Mouse (Mus musculus) heart, embryonic 15.5 days (tissue): Measurements from ENCODE around the gene Timm23. TPM values are rescaled to one million over a fixed set of nuclear protein-coding genes. Genes with fewer than 3 reads are reported as not detected.

Source experiments
- ATAC-seq: fragments of 200-750 bp; cut with Nextera tagmentation; replicated peaks from 2 replicates; pipeline ENCODE4 v1.8.0; 2017; ENCODE audit warnings: low read depth, moderate TSS enrichment; ENCODE audit not compliant: insufficient number of reproducible peaks, insufficient read depth, low FRiP score
- H3K27ac ChIP-seq: fragments of 300-500 bp; sonication (generic); 2 replicates; pipeline ENCODE4 v1.5.1; 2015; ENCODE audit warnings: mild to moderate bottlenecking, inconsistent platforms
- H3K27me3 ChIP-seq: fragments of 300-500 bp; sonication (generic); 2 replicates; pipeline ENCODE4 v1.6.1; 2015; ENCODE audit warnings: inconsistent platforms
- H3K36me3 ChIP-seq: fragments of 300-500 bp; sonication (generic); 2 replicates; pipeline ENCODE4 v1.6.1; 2015; ENCODE audit warnings: mild to moderate bottlenecking, inconsistent platforms
- H3K4me1 ChIP-seq: fragments of 300-500 bp; sonication (generic); replicated peaks from 2 replicates; pipeline ENCODE4 v1.6.1; 2015; ENCODE audit warnings: inconsistent platforms
- H3K4me2 ChIP-seq: fragments of 300-500 bp; sonication (generic); 2 replicates; pipeline ENCODE4 v1.6.1; 2015; ENCODE audit warnings: inconsistent platforms, mild to moderate bottlenecking, moderate library complexity
- H3K4me3 ChIP-seq: fragments of 300-500 bp; sonication (generic); 2 replicates; pipeline ENCODE4 v1.5.1; 2015; ENCODE audit warnings: mild to moderate bottlenecking, inconsistent platforms
- H3K9ac ChIP-seq: fragments of 300-500 bp; sonication (generic); 2 replicates; pipeline ENCODE4 v1.6.1; 2015; ENCODE audit warnings: mild to moderate bottlenecking, inconsistent platforms
- H3K9me3 ChIP-seq: fragments of 300-500 bp; sonication (generic); replicated peaks from 2 replicates; pipeline ENCODE4 v1.6.1; 2016; ENCODE audit warnings: inconsistent platforms
- WGBS: fragments of 180-500 bp; shearing (Covaris S2); methylation state at CpG from one replicate; pipeline ENCODE4 v1.1.7; 2015; ENCODE audit warnings: mixed read lengths; 5-methylcytosine and 5-hydroxymethylcytosine counted together
- polyA plus RNA-seq: library from polyadenylated mRNA; unstranded; fragments of >200 nt; fragmentation: Nextera tagmentation; extraction: Ambion mirVana; gene quantifications from 2 replicates; pipeline ENCODE4 v1.2.1, GENCODE M21; 2015

Timm23 gene
- polyA plus RNA-seq, 1 experiment from 2014 or later: 312 TPM

GRCm38 (mm10) chr14:32164173-32165051 lies 37.3 kb downstream of the Timm23 start:
- Histone ChIP-seq H3K9ac (no peak overlapping the region), H3K27me3 (no peaks in the 10 kb centered on the region), H3K36me3 (no peaks in the 10 kb centered on the region), H3K27ac (peak overlapping the region; percentile 80), H3K4me3 (no peak overlapping the region), H3K4me1 (peaks cover 56% of the 10 kb centered on the region), H3K9me3 (no peaks in the 10 kb centered on the region), H3K4me2 (peak overlapping the region; percentile 91)
- no peak for ATAC-seq
- 77% methylated on average over 8 of the region's 8 CpGs for WGBS

GRCm38 (mm10) chr14:32163203-32163888 lies 38.4 kb downstream of the Timm23 start:
- H3K4me1 ChIP-seq: peaks cover 55% of the 10 kb centered on the region
- WGBS: 89% methylated on average over 11 of the region's 11 CpGs
- H3K9me3 ChIP-seq: no peaks in the 10 kb centered on the region
- H3K4me2 ChIP-seq: no peak overlapping the region
- no peak for ATAC-seq
- no peaks in the 10 kb centered on the region for H3K27me3 ChIP-seq
- no peak overlapping the region for H3K27ac ChIP-seq
- H3K36me3 ChIP-seq: no peaks in the 10 kb centered on the region
- H3K9ac ChIP-seq: no peak overlapping the region
- no peak overlapping the region for H3K4me3 ChIP-seq

- WGBS: 90% methylated on average over 5 of the region's 5 CpGs
Observed at GRCm38 (mm10) chr14:32162231-32162630, 39.5 kb downstream of the Timm23 start.

GRCm38 (mm10) chr14:32161090-32161885 lies 40.4 kb downstream of the Timm23 start:
- no peaks in the 10 kb centered on the region for H3K27me3 ChIP-seq
- H3K9me3 ChIP-seq: no peaks in the 10 kb centered on the region
- H3K4me1 ChIP-seq: peaks cover 44% of the 10 kb centered on the region
- no peak for ATAC-seq
- peak overlapping the region; percentile 93 for H3K4me3 ChIP-seq
- H3K27ac ChIP-seq: no peak overlapping the region
- no peaks in the 10 kb centered on the region for H3K36me3 ChIP-seq
- 81% methylated on average over 12 of the region's 12 CpGs for WGBS
- H3K4me2 ChIP-seq: peak overlapping the region; percentile 76
- peak overlapping the region; percentile 94; the same call in 1 of the 2 replicates for H3K9ac ChIP-seq

More at GRCm38 (mm10) chr14:32162231-32162630, 39.5 kb downstream of the Timm23 start:
- Histone ChIP-seq H3K27ac (no peak overlapping the region), H3K4me1 (peaks cover 47% of the 10 kb centered on the region), H3K27me3 (no peaks in the 10 kb centered on the region), H3K36me3 (no peaks in the 10 kb centered on the region), H3K4me3 (no peak overlapping the region), H3K9ac (no peak overlapping the region), H3K4me2 (no peak overlapping the region), H3K9me3 (no peaks in the 10 kb centered on the region)
- ATAC-seq: no peak

- 24% methylated on average over 7 of the region's 7 CpGs for WGBS
- Histone ChIP-seq H3K4me1 (peaks cover 40% of the 10 kb centered on the region), H3K27me3 (no peaks in the 10 kb centered on the region), H3K4me3 (peak overlapping the region; percentile 93), H3K9ac (peak overlapping the region; percentile 94), H3K4me2 (peak overlapping the region; percentile 76), H3K9me3 (no peaks in the 10 kb centered on the region), H3K27ac (peak overlapping the region; percentile 93), H3K36me3 (no peaks in the 10 kb centered on the region)
- ATAC-seq: no peak
Observed at GRCm38 (mm10) chr14:32160563-32160962, 41.1 kb downstream of the Timm23 start.

- peak within 1 kb of the TSS; percentile 76 for H3K4me2 ChIP-seq
- no peaks in the 10 kb centered on the region for H3K27me3 ChIP-seq
- peak within 1 kb of the TSS; percentile 94 for H3K9ac ChIP-seq
- peak within 1 kb of the TSS; percentile 93 for H3K27ac ChIP-seq
- H3K4me3 ChIP-seq: peak within 1 kb of the TSS; percentile 93
- H3K4me1 ChIP-seq: peaks cover 32% of the 10 kb centered on the region
- H3K9me3 ChIP-seq: no peaks in the 10 kb centered on the region
- H3K36me3 ChIP-seq: no peaks in the 10 kb centered on the region
- 0% methylated on average over 40 of the region's 40 CpGs for WGBS
- peak; percentile 96 for ATAC-seq
Observed at GRCm38 (mm10) chr14:32159690-32160246, 41.9 kb downstream of the Timm23 start, which contains the start of gene Ncoa4. Gene Ncoa4 (plus strand): TSS chr14:32159865.

GRCm38 (mm10) chr14:32159150-32159670 lies 42.5 kb downstream of the Timm23 start:
- Histone ChIP-seq H3K4me3 (peak overlapping the region; percentile 93), H3K36me3 (no peaks in the 10 kb centered on the region), H3K27me3 (no peaks in the 10 kb centered on the region), H3K4me2 (peak overlapping the region; percentile 76), H3K4me1 (peaks cover 28% of the 10 kb centered on the region), H3K9me3 (no peaks in the 10 kb centered on the region), H3K27ac (peak overlapping the region; percentile 93), H3K9ac (peak overlapping the region; percentile 94)
- WGBS: 26% methylated on average over 4 of the region's 4 CpGs
- peak; percentile 29 for ATAC-seq

- Histone ChIP-seq H3K4me1 (peaks cover 5% of the 10 kb centered on the region; the same call in 1 of the 2 replicates), H3K9me3 (no peaks in the 10 kb centered on the region), H3K4me2 (no peak overlapping the region), H3K36me3 (no peaks in the 10 kb centered on the region), H3K27ac (no peak overlapping the region), H3K4me3 (no peak overlapping the region), H3K27me3 (no peaks in the 10 kb centered on the region), H3K9ac (no peak overlapping the region)
- ATAC-seq: no peak
- WGBS: 81% methylated on average over 6 of the region's 6 CpGs
Observed at GRCm38 (mm10) chr14:32154758-32155157, 46.9 kb downstream of the Timm23 start.

- WGBS: 94% methylated on average over 2 of the region's 2 CpGs
- no peak overlapping the region for H3K4me3 ChIP-seq
Observed at GRCm38 (mm10) chr14:32153156-32153555, 48.5 kb downstream of the Timm23 start.

GRCm38 (mm10) chr14:32152243-32152965 lies 49.3 kb downstream of the Timm23 start:
- H3K4me2 ChIP-seq: no peak overlapping the region
- H3K27ac ChIP-seq: no peak overlapping the region
- no peak for ATAC-seq
- H3K4me3 ChIP-seq: no peak overlapping the region
- no peaks in the 10 kb centered on the region for H3K36me3 ChIP-seq
- WGBS: 86% methylated on average over 18 of the region's 18 CpGs
- no peaks in the 10 kb centered on the region for H3K9me3 ChIP-seq
- H3K9ac ChIP-seq: no peak overlapping the region
- H3K4me1 ChIP-seq: no peaks in the 10 kb centered on the region
- H3K27me3 ChIP-seq: no peaks in the 10 kb centered on the region

More at GRCm38 (mm10) chr14:32153156-32153555, 48.5 kb downstream of the Timm23 start:
- H3K9ac ChIP-seq: no peak overlapping the region
- H3K36me3 ChIP-seq: no peaks in the 10 kb centered on the region
- H3K4me1 ChIP-seq: no peaks in the 10 kb centered on the region
- H3K4me2 ChIP-seq: no peak overlapping the region
- no peak for ATAC-seq
- no peaks in the 10 kb centered on the region for H3K9me3 ChIP-seq
- H3K27me3 ChIP-seq: no peaks in the 10 kb centered on the region
- H3K27ac ChIP-seq: no peak overlapping the region
